Mouse (Mus musculus) A20 (cell line): ENCODE results near the gene Nmnat2.

Experiments used
- DNase-seq: peaks from one replicate; pipeline ENCODE4 v3.0.0-alpha.2; 2011; ENCODE audit warnings: low read depth, low spot score

Nmnat2 gene

DNA sequence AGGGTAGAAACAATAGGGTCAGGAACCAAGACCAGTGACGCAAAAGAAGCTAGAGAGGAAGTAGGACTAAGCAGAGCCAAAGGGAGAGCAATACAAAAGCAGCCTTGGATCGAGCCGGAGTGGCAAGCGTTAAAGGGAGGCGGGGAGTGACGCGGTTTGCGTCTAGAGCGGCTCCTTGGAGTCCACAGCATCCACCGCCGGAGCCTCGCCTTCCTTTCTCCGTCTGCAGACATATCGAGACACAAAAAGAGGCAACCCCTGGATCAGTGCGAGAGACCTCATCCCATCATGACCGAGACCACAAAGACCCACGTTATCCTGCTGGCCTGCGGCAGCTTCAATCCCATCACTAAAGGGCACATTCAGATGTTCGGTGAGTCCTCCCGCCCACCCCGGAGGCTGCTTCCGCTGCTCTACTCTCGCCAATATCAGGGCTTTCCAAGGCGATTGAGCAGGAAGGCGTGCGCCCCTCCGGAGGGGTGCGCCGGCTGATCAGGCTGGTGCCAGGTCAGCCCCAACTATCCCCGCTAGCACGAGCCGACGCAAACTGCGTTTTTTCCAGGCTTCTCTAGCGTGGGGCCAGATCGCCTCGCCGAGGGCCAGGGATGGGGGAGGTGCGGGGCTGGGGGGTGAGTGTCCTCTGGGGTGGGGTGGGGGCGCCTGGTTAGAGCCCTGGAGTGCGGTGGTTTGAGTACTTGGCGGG lies at the start of gene Nmnat2:
Nmnat2 (plus strand) TSS at position 173 of the 703 bp plus-strand sequence.
- no peak for DNase-seq

DNA sequence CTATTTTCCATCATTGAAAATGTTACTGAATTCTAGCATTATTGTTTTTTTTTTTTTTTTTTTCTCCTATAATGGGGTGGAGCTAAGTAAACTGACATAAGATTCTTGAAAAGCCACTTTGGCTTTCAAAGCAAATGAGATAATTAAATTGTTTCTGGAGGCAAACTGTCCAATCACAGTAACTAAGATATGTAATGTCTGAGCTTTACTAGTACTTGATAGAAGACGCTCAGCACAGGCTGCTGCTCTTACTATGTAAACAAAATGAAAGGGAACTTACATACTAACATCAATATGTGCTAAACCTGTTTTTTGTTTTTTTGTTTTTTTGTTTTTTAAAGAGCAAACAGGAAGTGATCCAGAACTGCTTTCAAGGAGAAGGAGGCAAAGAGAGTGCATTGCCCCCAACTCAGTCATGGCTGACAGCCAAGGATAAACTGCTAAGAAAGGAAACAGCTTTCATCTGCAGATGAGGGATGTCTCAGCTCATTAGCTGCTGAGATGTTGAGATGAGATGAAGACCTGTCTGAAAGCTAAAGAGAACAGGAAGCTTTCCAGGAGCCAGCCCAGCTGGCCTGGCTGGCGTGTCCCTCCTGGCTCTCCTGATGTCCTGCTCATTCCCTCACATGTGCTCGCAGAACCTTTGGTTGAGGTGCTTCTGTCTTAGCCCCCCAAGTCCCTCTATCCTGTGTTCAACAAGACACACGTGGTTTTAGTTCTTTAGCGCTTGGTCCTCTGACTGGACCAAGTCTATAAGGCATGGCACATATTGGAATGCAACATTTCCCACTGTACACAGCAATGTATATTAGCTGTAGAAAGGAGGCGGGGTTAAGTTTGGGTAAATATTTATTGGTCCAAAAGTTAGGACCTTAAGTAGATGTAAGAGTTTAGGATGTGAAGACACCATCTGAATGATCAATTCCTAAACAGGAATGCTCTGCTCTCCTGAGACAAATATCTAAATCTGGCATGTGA lies 41.0 kb upstream of the Nmnat2 start:
- DNase-seq, result no peak

GRCm38 (mm10) chr1:152915766-152916165 lies 39.0 kb upstream of the Nmnat2 start:
- DNase-seq, result no peak

GRCm38 (mm10) chr1:152916936-152917335 lies 37.9 kb upstream of the Nmnat2 start:
- no peak for DNase-seq

- DNase-seq, result no peak
Measured at GRCm38 (mm10) chr1:152917626-152918025, 37.2 kb upstream of the Nmnat2 start.

GRCm38 (mm10) chr1:152921786-152922185 lies 33.0 kb upstream of the Nmnat2 start:
- no peak for DNase-seq

- DNase-seq, result no peak
Measured at GRCm38 (mm10) chr1:152933962-152934361, 20.8 kb upstream of the Nmnat2 start.

- no peak for DNase-seq
Measured at GRCm38 (mm10) chr1:152935476-152935875, 19.3 kb upstream of the Nmnat2 start.

DNA sequence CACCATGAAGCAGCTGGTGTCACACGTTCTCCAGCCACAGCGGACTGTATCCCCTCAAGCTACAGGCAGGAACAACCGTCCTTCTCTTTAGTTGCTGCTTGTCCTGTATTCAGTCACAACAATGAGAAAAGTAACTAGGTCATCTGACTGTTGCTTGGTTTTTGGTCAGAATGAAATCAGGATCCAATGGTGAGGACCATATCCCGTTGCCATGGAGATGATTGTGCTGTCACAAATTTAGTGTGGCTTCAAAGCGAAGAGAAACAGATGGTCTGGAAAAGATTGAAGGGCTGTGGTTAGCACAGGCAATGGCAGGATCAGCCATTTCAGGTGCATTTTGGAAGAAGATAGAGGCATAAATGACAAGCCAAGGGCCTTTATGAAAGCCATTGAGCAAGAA lies 18.4 kb upstream of the Nmnat2 start:
- DNase-seq, result no peak

DNA sequence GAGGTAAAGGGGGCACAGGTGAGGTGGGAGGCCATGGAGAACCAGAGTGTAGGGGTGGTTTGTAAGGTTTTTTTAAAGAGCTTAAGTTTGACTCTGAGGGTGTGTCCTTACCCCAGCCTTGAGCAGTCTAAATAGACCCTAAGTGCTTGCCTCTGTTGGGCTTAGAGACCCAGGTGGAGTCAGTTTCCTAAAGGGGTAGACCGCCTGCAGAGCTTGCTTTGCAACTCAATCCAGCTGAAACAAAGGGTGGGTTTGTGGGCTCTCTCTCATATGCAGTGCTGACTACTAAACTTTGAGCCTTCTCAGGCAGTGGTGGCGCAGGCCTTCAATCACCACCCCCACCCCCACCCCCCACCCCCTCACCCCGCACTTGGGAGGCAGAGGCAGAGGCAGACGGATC lies 11.8 kb upstream of the Nmnat2 start:
- no peak for DNase-seq

- DNase-seq, result no peak
Measured at GRCm38 (mm10) chr1:152954167-152954566, 626 bp upstream of the Nmnat2 start.

DNA sequence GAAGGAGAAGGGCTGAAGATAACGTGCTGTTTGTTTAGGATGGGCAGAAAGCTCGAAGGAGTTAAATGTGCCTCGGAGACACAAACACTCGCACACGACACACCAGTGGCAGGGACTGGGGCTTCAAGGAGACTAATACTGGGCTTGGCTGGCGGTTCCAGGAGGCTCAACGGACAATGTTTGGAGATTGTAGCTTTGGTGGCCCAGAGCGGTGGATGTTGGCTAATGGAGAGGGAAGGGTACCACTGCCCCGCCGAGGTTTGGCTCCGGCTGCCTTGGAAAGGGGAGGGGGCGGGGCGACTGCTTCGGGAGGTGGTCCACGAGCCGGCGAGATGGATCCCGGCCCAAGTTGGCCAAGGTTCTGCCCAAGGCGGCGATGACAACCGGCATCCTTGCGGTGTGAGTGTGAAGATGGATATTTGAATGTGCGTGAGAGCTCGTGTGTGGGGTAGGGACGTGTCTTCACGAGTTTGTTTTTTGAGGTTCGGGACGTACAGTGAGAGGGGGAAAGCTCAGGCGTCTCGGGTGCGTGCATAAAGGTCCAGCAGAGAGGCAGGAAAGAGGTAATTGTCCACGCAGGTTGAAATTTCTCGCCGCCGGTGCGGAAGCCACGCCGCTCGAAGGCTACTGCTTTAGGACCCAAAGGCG lies 895 bp downstream of the Nmnat2 start:
- DNase-seq, result no peak

DNA sequence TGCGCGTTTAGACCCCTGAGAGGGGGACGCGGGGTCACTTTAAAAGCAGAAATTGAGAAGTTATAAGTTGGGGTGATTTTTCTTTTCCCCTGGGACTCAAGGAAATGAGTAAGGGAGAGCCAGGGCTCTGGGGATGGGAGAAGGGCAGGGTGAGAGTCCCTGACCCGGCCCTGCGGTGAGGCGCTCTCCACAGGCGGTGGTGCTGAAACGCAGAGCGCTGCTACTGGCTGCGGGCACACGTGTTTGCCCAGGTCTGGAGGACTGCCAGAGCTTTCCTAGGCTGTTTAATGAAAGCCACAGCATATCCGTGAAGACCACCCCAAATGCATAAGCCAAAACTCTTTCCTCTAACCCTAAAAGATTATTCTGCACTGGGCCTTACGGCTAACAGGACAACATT lies 1.4 kb downstream of the Nmnat2 start:
- DNase-seq, result no peak

- no peak for DNase-seq
Measured at GRCm38 (mm10) chr1:152964344-152964743, 9.6 kb downstream of the Nmnat2 start.

- no peak for DNase-seq
Measured at GRCm38 (mm10) chr1:152966222-152966621, 11.4 kb downstream of the Nmnat2 start.

DNA sequence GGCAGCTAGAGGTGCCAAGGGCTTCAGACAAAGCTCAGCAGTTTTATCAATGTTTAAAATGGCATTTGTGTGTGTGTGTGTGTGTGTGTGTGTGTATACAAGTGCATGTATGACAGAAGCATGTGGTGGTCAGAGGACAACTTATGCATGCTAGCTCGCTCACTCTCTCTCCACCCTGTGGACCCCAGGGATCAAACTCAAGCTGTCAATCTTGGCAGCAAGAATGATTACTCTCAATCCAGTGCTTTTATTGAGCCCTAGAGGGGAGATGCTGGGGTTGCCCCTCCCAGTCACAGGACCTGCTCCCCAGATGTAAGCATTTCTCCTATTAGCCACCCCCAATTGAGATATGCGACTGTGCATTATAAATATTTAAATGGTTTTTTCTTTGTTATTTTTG lies 11.9 kb downstream of the Nmnat2 start:
- no peak for DNase-seq

DNA sequence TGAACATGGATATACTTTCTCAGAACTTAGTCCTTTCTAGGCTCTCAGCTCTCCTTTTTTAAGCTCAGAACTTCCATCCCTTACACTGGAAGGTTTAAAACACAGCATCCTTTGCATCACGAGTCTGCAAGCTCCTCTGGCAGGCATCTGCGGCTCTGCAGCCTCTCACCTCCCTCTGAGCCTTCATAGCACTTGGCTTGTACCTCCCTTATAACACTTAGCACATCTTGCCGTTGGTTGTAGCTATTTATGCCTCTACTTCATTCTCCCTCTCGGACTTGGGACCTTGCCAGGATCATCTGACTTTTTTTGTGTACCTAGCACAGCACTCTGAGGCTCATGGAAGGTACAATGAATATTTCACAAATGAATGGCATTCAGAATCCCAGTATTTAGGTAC lies 14.3 kb downstream of the Nmnat2 start:
- no peak for DNase-seq

GRCm38 (mm10) chr1:152972957-152973356 lies 18.2 kb downstream of the Nmnat2 start:
- DNase-seq, result no peak

DNA sequence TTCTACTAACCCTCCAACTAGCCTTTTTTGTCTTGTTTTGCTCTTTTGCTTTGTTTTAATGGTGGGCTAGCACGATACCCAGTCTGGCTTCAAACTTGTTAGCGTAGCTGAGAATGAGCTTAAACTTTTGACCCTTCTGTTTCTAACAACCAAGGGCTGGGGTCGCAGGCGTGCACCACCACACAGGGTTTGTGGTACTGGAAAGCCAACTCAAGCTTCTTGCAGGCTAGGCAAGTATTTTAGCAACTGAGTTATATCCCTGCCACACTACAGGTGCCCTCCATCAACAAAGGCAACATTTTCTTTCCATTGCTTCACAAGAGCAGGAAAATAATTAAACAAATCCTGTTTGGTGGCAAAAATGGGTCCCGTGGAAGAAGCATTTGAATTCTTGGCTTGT lies 18.6 kb downstream of the Nmnat2 start:
- no peak for DNase-seq

DNA sequence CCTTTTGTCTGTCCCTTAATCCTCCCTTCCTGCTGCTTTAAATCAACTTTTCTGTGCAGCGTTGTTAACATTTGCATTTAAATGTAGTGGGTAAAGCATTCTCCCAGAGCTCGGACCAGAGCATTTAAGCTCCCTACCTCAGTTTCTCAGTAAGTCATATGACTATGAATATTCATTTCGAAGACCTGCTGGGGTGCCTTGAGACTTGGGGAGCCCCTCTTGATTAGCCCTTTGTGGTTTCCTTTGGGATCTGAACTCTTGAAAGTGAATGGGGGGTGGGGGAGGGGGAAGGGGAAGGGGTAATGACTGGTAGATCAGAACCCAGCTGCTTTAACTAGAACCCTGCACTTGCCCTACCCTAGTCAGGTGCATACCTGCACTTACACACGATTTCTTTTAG lies 19.1 kb downstream of the Nmnat2 start:
- no peak for DNase-seq

DNA sequence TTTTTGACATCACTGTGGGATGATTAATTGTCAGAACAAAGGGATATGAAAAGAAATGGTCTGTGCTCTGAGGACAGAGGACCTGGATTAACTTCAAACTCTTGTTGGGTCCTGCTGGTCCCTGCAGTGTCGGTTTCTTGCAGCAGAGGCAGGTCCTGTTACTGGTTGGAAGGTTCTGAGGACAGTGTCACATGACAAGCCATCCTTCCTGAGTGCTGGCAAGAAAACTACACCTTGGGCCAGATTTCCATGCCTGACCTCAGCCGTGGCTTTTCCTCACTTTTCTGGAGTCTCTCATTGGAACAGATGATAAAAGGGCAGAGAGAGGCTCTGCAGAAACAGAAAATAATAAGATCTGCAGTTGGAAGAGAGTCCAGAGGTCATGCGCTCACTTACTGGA lies 20.4 kb downstream of the Nmnat2 start:
- no peak for DNase-seq

GRCm38 (mm10) chr1:152978700-152979099 lies 23.9 kb downstream of the Nmnat2 start:
- no peak for DNase-seq
